Mouse (Mus musculus): ENCODE results near the gene Vegfd. TPM values are rescaled to one million over a fixed set of nuclear protein-coding genes. Genes with fewer than 3 reads are reported as not detected.

Gene Vegfd
- total and polyA plus RNA-seq, 2 experiments from 2014 or later, result 0.29 to 0.54 TPM

DNA sequence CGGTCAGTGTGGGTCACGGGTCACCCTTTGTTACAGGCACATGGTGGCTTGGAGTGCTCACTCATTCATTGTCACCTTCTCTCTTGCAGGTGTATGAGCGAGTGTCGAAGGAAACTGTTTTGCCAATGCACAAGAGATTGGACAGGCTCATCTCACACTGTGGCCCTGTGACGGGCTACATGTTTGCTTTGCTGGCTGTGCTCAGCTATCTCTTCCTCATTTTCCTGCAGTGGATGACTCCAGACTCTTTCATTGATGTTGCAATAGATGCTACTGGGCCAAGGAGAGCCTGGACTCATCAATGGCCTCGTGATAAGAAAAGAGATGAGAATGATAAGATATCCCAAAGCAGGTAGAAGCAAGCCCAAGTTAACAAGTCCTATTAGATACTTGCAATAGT is 58.4 kb downstream of the Vegfd start:
- H3K9me3 ChIP-seq (ENCODE audit: low read length), result no peaks in the 10 kb centered on the region
- no peak overlapping the region for H3K4me2 ChIP-seq (ENCODE audit: low read depth)
- H3K36me3 ChIP-seq (ENCODE audit: insufficient read depth), result peaks cover 5% of the 10 kb centered on the region; the same call in 1 of the 2 replicates
- no peaks in the 10 kb centered on the region for H3K4me1 ChIP-seq (ENCODE audit: insufficient read depth)
- no peak for ATAC-seq
- TF ChIP-seq CTCF (IDR thresholded peaks at IDR 0.05; ENCODE audit: low read depth), result no peak
- DNase-seq, result no peak
- H3K9ac ChIP-seq, result no peak overlapping the region
- H3K4me3 ChIP-seq (ENCODE audit: low read depth, low read length), result no peak overlapping the region
- WGBS, result 89% methylated on average over 6 of the region's 6 CpGs
- H3K27ac ChIP-seq (ENCODE audit: low read depth, low read length), result no peak overlapping the region
- no peaks in the 10 kb centered on the region for H3K27me3 ChIP-seq (ENCODE audit: insufficient read depth, low read length)

DNA sequence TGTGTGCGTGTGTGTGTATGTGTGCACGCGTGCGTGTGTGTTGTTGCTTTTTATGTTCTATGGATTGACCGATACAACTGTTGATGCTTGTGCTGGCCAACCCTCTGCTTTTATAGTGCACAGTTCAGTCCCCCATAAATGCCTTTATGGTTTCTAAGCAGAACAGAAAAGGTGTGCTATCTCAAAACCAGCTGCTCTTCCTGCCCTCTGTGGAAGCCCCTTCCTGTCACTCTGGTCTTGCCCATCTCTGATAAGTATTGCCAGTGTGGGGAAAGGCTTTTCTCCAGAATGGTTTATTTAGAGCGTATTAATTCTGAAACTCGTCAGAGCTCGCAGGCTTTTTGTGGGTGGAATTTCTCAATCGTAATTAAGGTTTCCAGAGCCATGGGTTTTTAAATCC is 59.5 kb downstream of the Vegfd start:
- DNase-seq, result no peak
- Histone ChIP-seq H3K36me3 (ENCODE audit: insufficient read depth) (peaks cover 5% of the 10 kb centered on the region; the same call in 1 of the 2 replicates), H3K9me3 (ENCODE audit: low read length) (no peaks in the 10 kb centered on the region), H3K4me1 (ENCODE audit: insufficient read depth) (no peaks in the 10 kb centered on the region), H3K9ac (no peak overlapping the region), H3K27me3 (ENCODE audit: insufficient read depth, low read length) (no peaks in the 10 kb centered on the region), H3K27ac (ENCODE audit: low read depth, low read length) (no peak overlapping the region), H3K4me2 (ENCODE audit: low read depth) (no peak overlapping the region), H3K4me3 (ENCODE audit: low read depth, low read length) (no peak overlapping the region)
- TF ChIP-seq CTCF (IDR thresholded peaks at IDR 0.05; ENCODE audit: low read depth), result no peak
- no peak for ATAC-seq
- WGBS, result 92% methylated on average over 9 of the region's 9 CpGs

DNA sequence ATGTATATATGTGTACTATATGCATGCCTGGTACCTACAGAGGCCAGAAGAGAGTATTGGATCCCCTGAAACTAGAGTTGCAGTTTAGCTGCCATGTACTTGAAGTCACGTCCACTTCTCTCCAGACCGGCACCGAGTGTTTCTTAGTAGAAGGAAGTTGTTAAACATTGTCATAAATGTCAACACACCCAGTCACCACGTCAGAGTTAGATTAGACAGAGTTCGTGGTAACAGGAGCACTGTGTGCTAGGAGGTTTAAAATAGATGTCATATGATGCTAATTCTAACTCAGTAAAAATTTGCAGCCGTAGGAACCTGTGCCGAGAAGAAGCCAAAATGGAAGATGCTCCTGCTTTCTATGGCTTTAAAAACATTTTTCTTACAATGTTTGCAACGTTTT is 63.5 kb downstream of the Vegfd start, which contains the start of gene Asb11:
Gene Asb11 (plus strand): TSS at position 286 of the 400 bp plus-strand sequence.
- H3K27me3 ChIP-seq (ENCODE audit: insufficient read depth, low read length), result no peaks in the 10 kb centered on the region
- H3K4me1 ChIP-seq (ENCODE audit: insufficient read depth), result no peaks in the 10 kb centered on the region
- ATAC-seq (no peak), DNase-seq (no peak)
- H3K4me2 ChIP-seq (ENCODE audit: low read depth), result no peak within 1 kb of the TSS
- no peak within 1 kb of the TSS for H3K4me3 ChIP-seq (ENCODE audit: low read depth, low read length)
- 84% methylated on average over 8 of the region's 8 CpGs for WGBS
- no peak within 1 kb of the TSS for H3K9ac ChIP-seq
- no peak for TF ChIP-seq CTCF (IDR thresholded peaks at IDR 0.05; ENCODE audit: low read depth)
- H3K27ac ChIP-seq (ENCODE audit: low read depth, low read length), result no peak within 1 kb of the TSS
- H3K36me3 ChIP-seq (ENCODE audit: insufficient read depth), result peaks cover 5% of the 10 kb centered on the region; the same call in 1 of the 2 replicates
- no peaks in the 10 kb centered on the region for H3K9me3 ChIP-seq (ENCODE audit: low read length)

DNA sequence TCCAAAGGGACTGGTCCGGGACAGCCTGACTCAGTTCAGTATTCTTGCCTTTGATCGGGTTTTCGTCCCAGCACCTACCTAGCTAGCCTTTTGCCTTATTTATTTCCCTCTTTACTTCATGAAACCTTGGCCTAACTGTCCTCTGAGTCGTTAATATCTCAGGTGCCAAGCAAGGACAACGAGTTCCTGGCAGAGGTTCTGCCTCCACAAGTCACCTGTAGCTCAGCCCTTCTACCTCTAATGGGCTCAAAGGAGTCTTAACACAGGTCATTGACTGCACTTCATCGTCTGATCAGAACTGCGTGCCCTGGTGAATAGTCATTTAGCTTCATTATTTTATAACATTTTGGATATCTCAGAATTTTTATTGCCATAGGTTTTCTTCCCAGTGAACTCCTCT is 66.3 kb downstream of the Vegfd start:
- DNase-seq, result no peak
- ATAC-seq, result no peak
- H3K9me3 ChIP-seq (ENCODE audit: low read length), result no peaks in the 10 kb centered on the region

DNA sequence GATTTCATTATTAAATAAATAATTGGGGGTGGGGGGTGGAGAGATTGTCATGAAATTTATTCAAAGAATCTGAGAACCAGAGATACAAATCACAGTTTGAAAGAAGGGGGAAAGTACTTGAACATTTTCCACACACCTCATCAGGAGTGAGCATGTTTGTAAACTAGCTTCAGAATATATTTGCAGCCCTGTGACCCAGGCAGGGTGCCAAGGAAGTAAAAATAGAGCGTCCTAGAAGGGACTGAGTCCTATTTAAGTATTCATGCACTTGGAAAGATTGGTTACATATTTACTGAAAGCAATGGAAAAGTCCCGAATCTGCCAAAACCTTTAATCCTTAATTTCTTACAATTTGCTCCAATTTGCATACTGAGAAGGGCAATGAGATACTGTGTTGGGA is 67.0 kb downstream of the Vegfd start:
- no peak overlapping the region for H3K9ac ChIP-seq
- H3K4me3 ChIP-seq (ENCODE audit: low read depth, low read length), result no peak overlapping the region
- ATAC-seq (no peak), DNase-seq (no peak)
- no peak overlapping the region for H3K4me2 ChIP-seq (ENCODE audit: low read depth)
- no peaks in the 10 kb centered on the region for H3K4me1 ChIP-seq (ENCODE audit: insufficient read depth)
- H3K27ac ChIP-seq (ENCODE audit: low read depth, low read length), result no peak overlapping the region
- no peaks in the 10 kb centered on the region for H3K9me3 ChIP-seq (ENCODE audit: low read length)
- no peak for TF ChIP-seq CTCF (IDR thresholded peaks at IDR 0.05; ENCODE audit: low read depth)
- H3K36me3 ChIP-seq (ENCODE audit: insufficient read depth), result no peaks in the 10 kb centered on the region
- H3K27me3 ChIP-seq (ENCODE audit: insufficient read depth, low read length), result no peaks in the 10 kb centered on the region
- 48% methylated on average over 2 of the region's 2 CpGs for WGBS

More for the DNA sequence above, 66.3 kb downstream of the Vegfd start:
- no peak overlapping the region for H3K27ac ChIP-seq (ENCODE audit: low read depth, low read length)
- no peak overlapping the region for H3K9ac ChIP-seq
- H3K4me1 ChIP-seq (ENCODE audit: insufficient read depth), result no peaks in the 10 kb centered on the region
- WGBS, result 80% methylated on average over 7 of the region's 7 CpGs
- H3K4me3 ChIP-seq (ENCODE audit: low read depth, low read length), result no peak overlapping the region
- TF ChIP-seq CTCF (IDR thresholded peaks at IDR 0.05; ENCODE audit: low read depth), result no peak
- H3K4me2 ChIP-seq (ENCODE audit: low read depth), result no peak overlapping the region
- no peaks in the 10 kb centered on the region for H3K27me3 ChIP-seq (ENCODE audit: insufficient read depth, low read length)
- H3K36me3 ChIP-seq (ENCODE audit: insufficient read depth), result no peaks in the 10 kb centered on the region

DNA sequence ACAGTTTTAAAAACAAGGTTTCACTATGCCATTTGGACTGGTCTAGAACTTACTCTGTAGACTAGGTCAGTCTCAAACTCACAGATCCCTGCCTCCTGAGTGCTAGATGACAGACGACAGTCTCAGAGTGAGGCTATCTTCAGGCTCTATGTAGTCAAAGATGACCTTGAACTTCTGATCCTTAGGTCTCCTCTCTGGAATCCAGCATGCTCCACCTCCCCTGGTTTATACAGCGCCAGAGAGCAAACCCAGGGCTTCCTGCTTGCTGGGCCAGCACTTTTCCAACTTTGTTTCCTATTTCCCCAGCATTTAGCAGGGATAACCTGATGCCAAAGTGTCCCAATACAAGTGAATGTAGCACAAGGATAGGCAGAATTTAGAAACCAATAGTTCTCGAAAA is 67.5 kb downstream of the Vegfd start:
- H3K4me3 ChIP-seq (ENCODE audit: low read depth, low read length), result no peak overlapping the region
- no peaks in the 10 kb centered on the region for H3K27me3 ChIP-seq (ENCODE audit: insufficient read depth, low read length)
- H3K9ac ChIP-seq, result no peak overlapping the region
- 91% methylated on average over 3 of the region's 3 CpGs for WGBS
- no peaks in the 10 kb centered on the region for H3K9me3 ChIP-seq (ENCODE audit: low read length)
- DNase-seq (no peak), ATAC-seq (no peak)
- no peak overlapping the region for H3K4me2 ChIP-seq (ENCODE audit: low read depth)
- no peaks in the 10 kb centered on the region for H3K4me1 ChIP-seq (ENCODE audit: insufficient read depth)
- no peaks in the 10 kb centered on the region for H3K36me3 ChIP-seq (ENCODE audit: insufficient read depth)
- TF ChIP-seq CTCF (IDR thresholded peaks at IDR 0.05; ENCODE audit: low read depth), result no peak
- H3K27ac ChIP-seq (ENCODE audit: low read depth, low read length), result no peak overlapping the region

DNA sequence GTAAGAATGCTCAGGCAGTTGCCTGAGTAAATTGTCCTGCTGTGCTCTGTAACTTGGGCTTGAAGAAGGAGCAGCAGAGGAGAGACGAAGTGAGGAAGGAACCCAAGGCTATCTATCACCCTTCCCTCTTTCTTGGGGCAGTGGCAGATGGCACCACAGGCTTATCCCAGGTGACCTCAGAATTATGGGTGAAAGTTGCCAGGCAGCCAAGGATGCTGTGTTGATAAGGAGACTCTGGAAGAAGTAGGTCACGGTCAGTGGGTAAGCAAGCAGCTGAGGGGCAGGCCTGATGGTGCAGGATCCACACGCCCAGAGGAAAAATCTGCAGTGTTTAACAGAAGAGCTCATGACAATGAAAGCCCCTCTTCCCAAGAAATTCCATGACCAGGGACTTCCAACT is 68.1 kb downstream of the Vegfd start:
- no peak overlapping the region for H3K4me3 ChIP-seq (ENCODE audit: low read depth, low read length)
- WGBS, result 89% methylated on average over 3 of the region's 3 CpGs
- no peak for TF ChIP-seq CTCF (IDR thresholded peaks at IDR 0.05; ENCODE audit: low read depth)
- H3K27ac ChIP-seq (ENCODE audit: low read depth, low read length), result no peak overlapping the region
- H3K27me3 ChIP-seq (ENCODE audit: insufficient read depth, low read length), result no peaks in the 10 kb centered on the region
- no peaks in the 10 kb centered on the region for H3K36me3 ChIP-seq (ENCODE audit: insufficient read depth)
- H3K4me1 ChIP-seq (ENCODE audit: insufficient read depth), result no peaks in the 10 kb centered on the region
- H3K9ac ChIP-seq, result no peak overlapping the region
- H3K9me3 ChIP-seq (ENCODE audit: low read length), result no peaks in the 10 kb centered on the region
- DNase-seq (no peak), ATAC-seq (no peak)
- H3K4me2 ChIP-seq (ENCODE audit: low read depth), result no peak overlapping the region

DNA sequence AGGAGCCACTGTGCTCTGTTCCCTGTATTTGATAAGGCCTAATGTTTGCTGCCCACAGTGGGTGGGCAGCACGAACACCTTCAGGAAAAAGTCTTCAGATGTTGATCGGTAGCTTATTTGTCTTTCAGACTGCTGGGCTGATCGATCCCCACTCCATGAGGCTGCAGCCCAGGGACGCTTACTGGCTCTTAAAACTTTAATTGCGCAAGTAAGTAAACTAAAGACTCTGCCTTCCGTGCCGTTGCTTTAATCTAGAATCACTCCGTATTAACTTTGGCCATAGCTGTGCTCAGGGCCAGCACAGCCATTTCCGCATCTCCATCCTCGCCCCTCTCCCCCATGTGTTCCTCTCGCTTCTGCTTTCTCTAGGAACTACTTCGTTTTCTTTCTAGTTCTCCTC is 72.4 kb downstream of the Vegfd start:
- no peak overlapping the region for H3K4me2 ChIP-seq (ENCODE audit: low read depth)
- ATAC-seq (no peak), DNase-seq (no peak)
- no peaks in the 10 kb centered on the region for H3K36me3 ChIP-seq (ENCODE audit: insufficient read depth)
- TF ChIP-seq CTCF (IDR thresholded peaks at IDR 0.05; ENCODE audit: low read depth), result no peak
- no peak overlapping the region for H3K4me3 ChIP-seq (ENCODE audit: low read depth, low read length)
- H3K4me1 ChIP-seq (ENCODE audit: insufficient read depth), result no peaks in the 10 kb centered on the region
- H3K9ac ChIP-seq, result no peak overlapping the region
- H3K27ac ChIP-seq (ENCODE audit: low read depth, low read length), result no peak overlapping the region
- H3K27me3 ChIP-seq (ENCODE audit: insufficient read depth, low read length), result no peaks in the 10 kb centered on the region
- no peaks in the 10 kb centered on the region for H3K9me3 ChIP-seq (ENCODE audit: low read length)
- 90% methylated on average over 12 of the region's 12 CpGs for WGBS
